Mouse (Mus musculus): ENCODE data around the gene Ogfrl1.
"Not testable (repeated sequence)": the region's sequence is repeated elsewhere in the genome, so short reads cannot be mapped to it uniquely, and the experiment has no call there.

The Ogfrl1 gene

DNA sequence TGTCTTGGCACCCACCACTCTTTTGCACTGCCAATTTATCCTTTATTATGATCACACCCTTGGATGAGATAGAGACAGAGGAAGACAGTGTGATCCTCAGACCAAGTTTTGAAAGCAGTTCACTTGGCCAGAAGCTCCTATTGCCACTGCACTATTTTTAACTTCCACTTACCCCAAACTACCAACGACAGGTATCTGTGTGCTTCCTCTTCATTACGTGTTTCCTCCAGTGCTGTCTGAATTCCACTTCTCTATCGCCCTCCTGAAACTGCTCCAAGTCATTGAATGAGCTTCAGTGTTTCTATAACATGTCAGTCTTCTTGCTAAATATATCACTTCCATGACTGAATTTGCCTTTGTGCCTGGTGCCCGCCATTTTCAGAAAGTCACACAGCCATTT, at the start of gene Ogfrl1:
Ogfrl1 (minus strand) TSS at position 150 of the 400 bp plus-strand sequence.
- no peak for DNase-seq

DNA sequence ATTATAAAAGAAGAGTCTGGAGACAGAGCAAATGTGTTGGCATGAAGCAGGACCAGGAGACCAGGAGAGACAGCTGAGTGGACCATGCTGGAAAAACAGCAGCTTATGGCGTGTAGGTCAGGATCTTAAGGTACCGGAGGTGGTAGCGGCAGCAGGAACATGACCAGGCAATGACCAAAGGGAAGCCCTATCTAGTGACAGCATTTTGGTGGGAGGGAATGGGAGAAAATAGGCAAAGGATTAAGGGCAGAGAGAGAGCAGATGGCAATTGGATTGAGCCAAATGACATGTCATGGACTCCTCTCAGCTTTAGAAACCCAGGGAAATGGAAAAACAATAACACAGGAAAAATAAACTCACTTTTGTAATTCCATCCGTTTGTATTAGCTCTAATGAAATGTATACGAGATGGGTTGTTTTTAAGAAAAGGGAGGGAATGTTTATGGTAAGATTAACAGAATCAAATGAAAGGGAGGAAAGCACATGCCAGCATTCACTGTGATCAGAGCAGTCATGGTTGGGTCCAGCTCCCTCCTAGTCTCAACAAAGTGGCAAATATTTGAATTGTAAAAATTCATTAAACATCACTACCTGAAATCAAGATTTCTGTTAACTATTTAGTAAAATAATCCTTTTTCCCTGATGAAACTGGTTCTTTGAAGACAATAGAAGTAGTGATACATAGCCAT, 48.3 kb upstream of the Ogfrl1 start:
- DNase-seq: no peak

DNA sequence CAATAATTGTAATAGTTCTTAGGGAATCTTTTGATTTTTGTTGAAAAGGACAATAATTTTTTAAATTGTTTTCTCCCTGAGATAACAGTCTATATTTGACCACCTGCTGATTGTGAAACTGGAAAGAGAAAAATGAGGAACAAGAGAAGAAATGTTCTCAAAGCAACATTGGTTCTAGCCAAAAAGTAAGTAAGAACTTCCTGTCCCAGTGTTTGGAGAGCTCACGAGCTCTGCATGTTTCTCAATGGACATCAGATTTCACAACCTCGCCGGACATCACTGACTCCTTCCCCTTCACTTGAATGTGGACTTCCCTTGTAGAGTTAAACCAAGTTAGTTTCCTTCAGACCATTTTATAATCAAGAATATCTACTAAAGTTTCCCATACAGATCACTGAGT, 36.0 kb upstream of the Ogfrl1 start:
- no peak for DNase-seq

DNA sequence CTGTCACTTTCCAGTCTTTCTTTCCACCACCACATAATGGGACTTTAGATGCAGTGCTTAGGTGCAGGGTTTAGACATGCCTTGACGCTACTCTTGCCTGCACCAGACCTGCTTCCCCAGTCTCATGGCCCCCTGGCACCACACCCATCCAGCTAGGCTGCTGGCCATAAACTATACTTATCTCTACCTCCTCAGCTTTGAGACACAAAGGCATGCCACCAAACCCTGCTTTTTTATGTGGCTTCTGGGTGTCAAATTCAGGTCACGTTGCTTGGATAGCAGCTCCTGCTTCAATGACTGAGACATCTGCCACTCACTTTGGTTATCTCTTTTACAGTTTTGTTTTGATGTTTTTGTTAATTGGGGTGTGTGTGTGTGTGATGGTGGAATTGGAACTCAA, 28.9 kb upstream of the Ogfrl1 start:
- DNase-seq: no peak

DNA sequence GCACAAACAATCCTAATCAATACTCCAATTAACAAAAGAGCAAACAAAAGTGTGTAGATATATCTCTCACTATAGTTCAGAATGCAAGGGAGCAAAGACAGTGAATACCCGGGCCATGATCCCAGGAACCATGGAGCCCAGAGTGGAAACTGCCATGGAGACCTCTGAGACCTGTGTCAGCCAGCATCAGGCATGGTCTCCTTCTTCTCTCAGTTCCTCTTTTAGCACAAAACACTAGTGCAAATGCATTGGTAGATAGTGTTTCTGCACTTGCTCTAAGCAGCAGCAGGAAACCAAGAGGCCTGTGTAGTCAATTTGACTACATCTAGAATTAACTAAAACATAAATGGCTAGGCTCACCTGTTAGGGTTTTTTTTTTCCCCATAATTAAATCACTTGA, 21.4 kb upstream of the Ogfrl1 start:
- no peak for DNase-seq

DNA sequence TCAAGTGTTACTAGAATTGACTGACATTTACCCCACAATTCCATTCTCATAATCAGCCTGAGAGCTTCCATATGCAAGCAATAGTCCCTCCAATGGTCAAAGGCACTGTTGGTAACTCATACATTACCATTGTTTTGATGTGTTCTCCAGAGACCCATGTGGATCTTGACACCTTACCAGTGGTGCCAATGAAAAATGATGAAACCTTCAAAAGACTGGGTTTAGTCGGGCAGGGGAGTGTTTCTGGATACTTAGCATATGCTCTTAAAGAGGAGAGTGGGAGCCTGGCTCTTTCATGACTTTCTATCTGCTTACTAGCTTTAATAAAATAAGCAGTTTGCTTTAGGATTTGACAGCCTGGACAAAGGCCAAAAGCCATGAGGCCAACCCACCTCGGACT, 20.5 kb upstream of the Ogfrl1 start:
- no peak for DNase-seq

DNA sequence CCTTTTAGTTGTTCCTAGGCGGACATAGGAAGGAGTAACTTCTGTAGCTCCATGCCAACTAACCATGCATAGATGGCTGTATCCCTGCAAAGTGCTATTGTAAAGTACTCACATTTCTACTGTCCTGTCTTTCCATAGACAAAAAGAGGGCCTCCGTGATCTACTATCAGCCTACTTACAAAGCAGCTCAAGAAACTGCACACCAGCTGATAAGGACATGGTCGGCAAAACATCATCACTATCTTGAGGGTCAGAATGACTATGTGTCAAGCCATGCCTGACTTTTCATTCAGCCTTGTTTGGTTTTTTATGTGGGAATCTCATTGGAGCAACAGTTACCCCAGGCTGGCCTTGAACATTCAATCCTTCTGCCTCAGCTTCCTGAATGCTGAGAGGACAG, 20.0 kb upstream of the Ogfrl1 start:
- DNase-seq: no peak

DNA sequence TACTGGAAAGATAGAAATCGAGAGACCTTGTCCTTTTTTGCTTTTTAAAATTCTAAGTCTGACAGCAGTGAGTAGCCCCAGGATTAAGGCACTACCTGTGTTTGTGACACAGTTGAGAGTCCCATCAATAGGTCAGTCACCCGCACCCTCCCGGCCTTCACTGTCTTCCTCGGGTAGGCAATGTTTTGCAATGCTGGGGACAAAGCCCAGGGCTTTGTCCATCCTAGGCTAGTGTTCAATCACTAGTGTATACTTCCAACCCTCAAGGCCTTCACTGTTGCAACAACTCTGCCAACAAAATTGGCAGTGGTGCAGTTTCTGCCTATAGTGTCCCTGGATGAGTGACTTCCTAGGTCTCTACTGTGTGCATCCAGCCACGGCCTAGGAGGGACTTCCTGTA, 14.0 kb upstream of the Ogfrl1 start:
- DNase-seq: no peak

DNA sequence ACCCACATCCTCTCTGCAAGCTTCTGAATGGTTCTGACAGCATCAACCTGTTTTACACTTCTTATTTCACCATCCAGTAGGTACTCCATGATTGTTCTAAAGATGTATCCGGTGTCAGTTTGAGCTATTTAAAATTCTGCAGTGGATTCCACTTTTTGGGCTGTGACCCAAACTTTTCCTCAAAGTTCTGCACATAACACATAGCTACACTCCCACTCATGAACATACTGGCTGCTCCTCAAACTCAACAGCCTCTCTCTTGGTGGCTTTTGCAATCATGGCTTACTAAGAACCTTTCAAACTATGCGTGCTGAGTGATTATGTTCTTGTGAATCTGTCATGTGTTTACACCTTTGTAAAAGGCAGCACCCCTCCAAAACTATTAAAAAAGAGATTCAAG, 12.4 kb upstream of the Ogfrl1 start:
- DNase-seq: no peak

DNA sequence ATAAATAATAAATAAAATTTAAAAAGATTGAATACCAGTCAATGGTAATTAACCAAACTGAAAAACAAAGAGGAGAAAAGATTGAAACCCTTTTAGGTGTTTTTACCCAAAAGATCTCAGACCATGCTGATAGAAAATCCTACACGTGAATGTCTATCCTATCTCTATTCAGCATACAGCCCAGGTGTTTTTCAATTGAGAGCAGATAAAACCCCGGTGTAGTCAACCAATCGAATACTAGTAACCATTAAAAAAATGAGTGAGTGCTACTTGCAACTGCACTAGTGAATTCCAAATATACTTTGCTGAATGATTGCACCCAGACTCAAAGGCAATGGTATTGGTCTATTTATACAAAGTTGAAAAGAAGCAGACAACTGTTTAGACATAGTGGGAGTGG, 4.8 kb upstream of the Ogfrl1 start:
- no peak for DNase-seq

DNA sequence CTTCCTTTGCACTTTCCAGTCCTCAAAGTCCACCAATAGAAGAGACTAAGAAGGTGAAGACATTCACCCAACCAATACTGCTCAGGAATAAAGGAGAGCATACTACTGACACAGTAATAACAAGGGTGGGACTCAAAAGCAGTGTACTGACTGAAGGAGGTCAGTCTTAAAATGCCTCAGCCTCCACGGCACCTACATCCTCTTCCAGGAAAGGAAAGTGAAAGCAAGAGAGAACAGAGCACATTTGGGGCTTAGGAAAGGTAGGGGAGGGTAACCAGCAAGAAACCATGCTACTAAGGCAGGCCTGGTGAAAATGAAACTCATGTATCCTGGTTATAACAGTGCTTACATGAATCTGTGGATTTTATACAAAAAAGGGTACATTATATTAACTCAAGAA, 2.0 kb upstream of the Ogfrl1 start:
- DNase-seq: no peak

DNA sequence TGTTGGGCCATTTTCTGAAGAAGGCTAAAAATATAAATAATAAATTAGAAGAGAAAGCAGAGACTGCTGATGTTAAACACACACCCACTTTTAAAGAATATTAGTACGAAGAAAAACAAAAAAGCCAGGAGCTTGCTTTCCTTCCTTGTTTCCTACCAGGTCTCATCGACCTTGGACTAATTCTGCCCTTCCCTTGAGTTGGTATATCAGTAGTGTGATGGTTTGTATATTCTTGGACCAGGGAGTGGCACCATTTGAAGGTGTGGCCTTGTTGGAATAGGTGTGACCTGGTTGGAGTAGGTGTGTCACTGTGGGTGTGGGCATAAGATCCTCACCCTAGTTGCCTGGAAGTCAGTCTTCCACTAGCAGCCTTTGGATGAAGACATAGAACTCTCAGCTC, 3.2 kb downstream of the Ogfrl1 start:
- not testable (repeated sequence) for DNase-seq

DNA sequence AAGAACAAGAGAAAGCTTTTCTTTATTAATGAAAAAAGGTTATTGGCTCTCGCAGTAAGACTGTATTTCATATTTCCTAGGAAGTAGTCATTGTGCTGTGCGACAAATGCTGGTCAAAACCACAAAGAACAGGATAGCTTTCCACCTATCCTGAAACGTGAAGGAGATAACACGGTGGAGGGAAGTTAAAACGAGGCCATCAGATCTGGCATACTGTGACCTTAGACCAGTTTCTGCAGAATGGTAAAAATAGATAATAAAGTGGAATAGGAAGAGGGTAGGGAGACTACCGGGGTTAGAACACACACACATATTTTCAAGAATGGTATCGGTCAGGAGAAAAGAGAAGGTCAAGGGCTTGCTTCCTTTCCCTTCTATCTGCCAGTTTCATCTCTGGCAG, 5.8 kb downstream of the Ogfrl1 start:
- DNase-seq: no peak

DNA sequence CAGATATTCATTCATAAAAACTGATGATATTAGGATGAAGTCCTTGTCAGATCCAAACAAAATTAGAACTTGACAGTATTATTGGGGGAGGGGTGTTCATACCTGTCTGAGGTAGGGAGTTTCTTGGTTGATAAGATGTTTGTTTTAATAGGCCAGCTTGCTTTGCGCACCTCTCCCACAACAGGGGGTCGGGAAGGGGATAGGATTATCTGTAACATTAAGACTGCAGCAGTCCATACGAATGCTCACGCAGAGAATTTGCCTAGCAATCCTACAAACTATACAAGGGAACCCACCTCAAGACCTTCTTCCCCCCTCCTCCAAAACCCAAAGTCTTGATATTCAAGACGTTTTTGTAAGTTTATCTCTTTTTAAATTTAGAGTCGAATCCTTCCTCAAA, 13.2 kb downstream of the Ogfrl1 start:
- DNase-seq: no peak

DNA sequence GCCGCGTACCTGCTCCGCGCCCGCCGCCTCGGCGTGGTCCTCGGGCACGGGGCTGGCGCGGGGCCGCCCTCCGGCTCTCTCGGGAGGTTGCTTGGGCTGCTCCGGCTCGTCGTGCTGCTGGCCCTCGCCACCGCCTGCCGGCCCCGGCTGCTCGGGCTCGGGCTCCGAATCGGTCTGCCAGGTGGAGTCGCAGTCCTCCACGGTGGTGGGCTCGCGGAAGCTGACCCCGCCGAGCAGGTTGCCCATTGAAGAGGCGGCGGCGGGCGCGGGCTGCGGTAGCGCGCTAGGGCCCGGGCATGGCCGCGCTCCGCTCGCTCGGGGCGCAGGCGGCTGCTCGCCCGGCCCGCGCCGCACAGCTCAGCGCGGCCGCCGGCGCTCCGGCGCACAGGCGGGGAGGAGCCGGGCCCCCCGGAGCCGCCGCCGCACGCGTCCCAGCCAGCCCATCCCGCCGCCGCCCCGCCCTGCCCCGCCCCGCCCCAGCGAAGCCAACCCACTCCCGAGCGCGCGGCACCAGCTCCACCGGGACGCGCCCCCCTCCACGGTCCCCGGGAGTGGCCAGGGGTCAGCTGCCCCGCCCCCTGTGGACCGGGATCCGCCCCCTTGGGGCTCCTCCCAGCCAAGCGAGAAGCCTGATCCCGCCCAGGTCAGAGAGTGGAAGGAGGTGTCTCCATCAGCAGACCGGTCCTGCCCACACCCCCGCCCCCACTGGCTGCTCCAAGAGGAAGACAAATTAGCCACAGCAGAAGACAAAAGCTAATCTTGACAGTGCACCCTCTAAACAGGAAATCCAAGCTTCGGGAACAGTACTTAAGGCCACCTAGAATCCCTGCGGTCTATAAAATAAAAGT, 14.5 kb downstream of the Ogfrl1 start:
- DNase-seq: peak; percentile 98

DNA sequence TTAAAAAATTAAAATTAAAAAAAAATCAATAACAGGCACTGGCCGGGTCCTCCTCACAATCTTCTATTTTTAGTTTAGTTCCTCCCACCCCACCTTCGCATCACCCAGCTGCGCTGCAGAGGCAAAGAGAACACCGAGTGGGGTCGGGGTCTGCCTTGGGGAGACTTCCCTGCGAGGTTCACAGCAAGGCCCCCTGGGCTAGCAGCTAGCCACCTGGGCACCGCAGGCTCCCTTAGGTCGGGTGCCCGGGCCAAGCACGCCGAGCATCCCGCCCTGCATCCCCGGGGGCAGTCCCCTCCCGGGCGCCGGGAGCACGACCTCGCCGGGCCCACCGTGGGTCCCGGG, 15.1 kb downstream of the Ogfrl1 start:
- no peak for DNase-seq

DNA sequence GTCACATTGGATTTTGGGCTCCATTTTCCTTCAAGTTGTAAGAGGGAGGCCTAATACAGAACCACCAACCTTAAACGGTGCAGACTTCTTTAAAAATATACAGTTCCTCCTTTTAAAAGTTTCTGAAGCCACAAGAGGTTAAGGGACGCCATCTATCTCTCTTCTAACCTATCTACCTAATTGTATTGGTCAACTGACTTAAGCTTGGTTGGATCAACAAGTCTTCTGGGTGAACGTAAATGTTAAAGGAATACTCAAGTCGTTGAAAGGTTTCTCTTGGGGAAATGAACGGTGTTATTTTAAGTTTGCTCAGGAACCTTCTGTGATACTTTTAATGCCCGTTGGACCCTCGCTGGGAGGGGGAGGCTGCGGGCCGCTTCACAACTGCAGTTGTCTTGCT, 15.5 kb downstream of the Ogfrl1 start:
- DNase-seq: no peak

DNA sequence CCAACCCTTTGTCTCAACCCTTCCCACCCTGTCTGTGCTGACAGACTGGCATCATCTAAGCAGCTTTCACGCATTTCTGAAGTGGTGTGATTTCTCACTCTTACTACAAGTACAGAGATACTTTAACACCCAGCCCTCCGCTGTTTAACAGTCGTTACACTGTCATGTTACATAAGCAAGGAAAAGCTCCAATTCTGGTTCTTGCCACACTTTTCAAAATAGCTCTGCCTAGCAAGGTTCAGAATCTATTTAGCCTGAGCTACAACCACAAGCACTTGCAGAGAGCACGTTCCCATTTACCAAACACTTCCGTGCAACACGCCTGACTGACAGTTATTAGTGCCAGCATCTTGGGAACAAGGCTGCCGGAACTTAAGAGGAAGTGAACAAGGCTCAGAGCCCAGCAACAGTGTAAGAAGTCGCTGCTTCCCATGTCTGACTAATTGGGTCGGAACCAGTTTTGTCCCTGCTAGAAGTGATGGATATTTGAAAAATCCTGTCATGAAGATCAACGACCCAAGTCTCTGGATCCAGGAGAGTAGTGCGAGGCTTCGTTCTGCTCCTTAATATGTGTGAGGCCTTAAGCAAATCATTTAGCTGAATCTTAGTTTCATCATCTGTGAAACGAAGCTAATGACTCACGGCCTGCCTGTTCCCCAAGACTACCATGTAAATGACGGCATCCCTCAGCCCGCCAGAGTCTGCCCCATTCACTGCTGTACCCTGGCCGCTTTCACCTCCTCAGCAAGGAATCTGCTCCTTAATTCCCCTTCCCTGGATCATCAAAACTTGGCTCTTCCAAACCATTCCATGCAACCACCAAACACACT, 17.4 kb downstream of the Ogfrl1 start:
- peak; percentile 14 to 31 for DNase-seq

DNA sequence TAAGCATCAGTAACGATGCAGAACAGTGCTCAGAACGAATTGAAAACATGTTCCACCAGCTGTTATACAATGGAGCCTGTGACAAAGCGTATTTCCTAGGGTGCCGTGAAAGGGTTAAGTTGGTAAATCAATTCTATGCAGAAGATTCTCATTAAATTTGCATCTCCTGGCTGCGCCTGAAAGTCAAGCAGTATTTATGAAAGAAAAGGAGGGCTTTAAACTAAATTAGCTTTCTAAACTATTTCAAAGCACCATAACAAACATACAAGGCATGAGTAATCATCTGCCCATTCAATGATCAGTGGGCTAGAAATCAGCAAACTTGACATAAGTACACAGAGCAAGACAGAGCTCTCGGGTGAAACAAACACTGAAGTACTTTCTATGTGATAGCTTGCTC, 18.3 kb downstream of the Ogfrl1 start:
- DNase-seq: no peak

DNA sequence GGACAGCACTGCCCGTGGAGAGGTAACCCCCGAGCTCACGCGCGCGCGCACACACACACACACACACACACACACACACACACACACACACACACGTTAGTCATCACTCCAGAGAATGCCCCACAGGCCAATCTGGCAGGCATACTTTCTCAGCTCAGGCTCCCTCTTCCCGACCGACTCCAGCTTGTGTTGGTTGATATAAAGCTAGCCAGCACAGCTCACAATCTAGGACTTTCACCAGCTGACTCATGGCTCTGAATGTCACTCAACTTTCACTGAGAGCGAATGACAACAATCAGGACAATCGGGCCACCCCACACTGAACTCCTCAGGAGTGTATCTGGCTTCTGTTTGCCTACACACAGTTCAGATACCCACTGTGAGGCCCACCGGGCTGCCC, 20.0 kb downstream of the Ogfrl1 start:
- no peak for DNase-seq

DNA sequence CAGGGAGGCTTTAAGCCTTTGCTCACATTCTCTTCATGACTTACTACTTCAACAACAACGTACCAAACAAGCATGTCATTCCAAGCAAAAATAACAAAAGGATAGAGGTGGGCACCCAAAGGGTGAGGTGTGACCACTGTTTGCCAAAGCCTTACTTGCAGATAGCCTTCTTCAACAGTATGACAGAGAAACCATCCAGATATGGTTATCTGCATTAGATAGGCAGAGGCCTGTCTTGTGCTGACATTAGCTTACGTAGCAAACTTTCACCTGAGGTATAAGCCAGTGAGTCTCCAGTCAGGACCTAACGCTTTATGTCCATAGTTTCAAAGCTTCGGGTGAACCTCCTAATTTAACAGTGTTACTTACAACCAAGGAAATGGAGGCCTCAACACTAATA, 23.4 kb downstream of the Ogfrl1 start:
- DNase-seq: no peak

DNA sequence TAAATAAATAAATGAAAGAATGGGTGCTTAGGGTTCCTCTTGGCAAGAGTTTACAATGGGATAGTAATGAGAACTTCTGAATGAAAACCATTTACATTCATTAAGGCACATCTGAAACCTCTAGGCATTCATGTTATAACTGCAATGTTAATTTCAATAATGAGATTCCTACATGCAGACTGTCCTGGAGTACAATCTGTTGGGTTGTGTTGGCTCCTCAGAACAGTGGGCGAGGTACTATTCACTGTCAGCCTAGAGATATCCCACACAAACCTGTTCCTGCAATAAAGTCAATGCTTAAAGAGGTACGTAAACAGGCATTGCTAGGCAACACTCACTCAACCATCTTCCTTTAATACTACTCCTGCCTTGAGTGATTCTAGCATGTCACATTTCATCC, 32.0 kb downstream of the Ogfrl1 start:
- no peak for DNase-seq

DNA sequence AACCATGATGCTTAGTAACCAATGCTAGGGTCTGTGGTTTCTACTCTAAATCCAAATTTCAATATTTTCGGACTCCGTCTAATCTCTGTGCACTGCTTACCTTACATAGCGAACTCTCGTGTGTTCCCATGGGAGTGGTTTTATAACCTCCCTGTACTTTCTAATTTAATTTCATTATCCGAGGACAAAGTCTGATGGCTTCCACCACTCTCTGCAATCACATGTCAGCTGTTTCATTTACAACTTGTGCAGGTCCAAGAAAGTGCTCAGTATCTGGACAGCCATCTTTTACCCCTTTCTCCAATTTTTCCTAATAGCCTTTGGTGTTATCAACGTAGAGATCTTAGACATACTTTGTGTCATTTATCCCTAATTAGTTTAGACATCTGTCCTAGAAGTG, 44.7 kb downstream of the Ogfrl1 start:
- DNase-seq: no peak

DNA sequence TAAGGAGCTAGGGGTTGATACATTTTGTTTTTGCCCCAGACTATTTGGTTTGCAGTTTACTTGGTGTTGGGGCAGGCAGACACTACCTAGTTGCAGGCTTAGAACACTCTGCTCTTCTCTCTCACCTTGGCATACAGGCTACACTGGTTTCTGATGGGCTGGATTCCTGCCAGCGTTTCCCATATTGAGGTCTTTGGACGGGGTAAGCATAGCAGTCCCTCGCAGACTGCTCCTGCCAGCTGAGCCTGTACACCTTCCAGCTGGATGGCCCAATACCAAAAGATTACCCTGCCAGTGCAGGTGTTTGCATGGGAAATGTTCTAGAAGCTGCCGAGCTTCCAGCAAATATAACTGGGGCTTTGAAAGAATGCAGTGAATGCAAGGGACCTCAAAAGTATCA, 45.8 kb downstream of the Ogfrl1 start:
- no peak for DNase-seq
